Mouse (Mus musculus) heart, adult 2 months (tissue): ENCODE results near the gene Erh. TPM values are rescaled to one million over a fixed set of nuclear protein-coding genes. Genes with fewer than 3 reads are reported as not detected.

Experiments used
- DNase-seq, 2 experiments: peaks; one replicate each; pipeline ENCODE4 v3.0.0; 2021
- H3K27ac ChIP-seq: fragments of 200-600 bp; 2 replicates; pipeline ENCODE4 v1.8.1; 2022
- H3K27me3 ChIP-seq: fragments of 200-500 bp; 2 replicates; pipeline ENCODE4 v1.6.1; 2012; ENCODE audit warnings: mild to moderate bottlenecking, low read length, inconsistent platforms, mixed read lengths; ENCODE audit not compliant: control insufficient read depth, insufficient read depth
- H3K36me3 ChIP-seq: fragments of 200-500 bp; 2 replicates; pipeline ENCODE4 v1.6.1; 2012; ENCODE audit warnings: low read length, inconsistent platforms; ENCODE audit not compliant: control insufficient read depth, insufficient read depth
- H3K4me1 ChIP-seq: fragments of 200-500 bp; 2 replicates; pipeline ENCODE4 v1.6.1; 2011; ENCODE audit warnings: low read length; ENCODE audit not compliant: control insufficient read depth, insufficient read depth
- H3K4me3 ChIP-seq: fragments of 200-600 bp; 2 replicates; pipeline ENCODE4 v1.8.1; 2022
- H3K79me2 ChIP-seq: fragments of 200-500 bp; replicated peaks from 2 replicates; pipeline ENCODE4 v1.6.1; 2012; ENCODE audit warnings: mild to moderate bottlenecking, inconsistent platforms, low read length, moderate library complexity, mixed read lengths; ENCODE audit not compliant: control insufficient read depth, insufficient read depth
- H3K9ac ChIP-seq: fragments of 200-500 bp; 2 replicates; pipeline ENCODE4 v1.6.1; 2012; ENCODE audit warnings: low read depth, mild to moderate bottlenecking, control low read depth, inconsistent platforms, low read length, mixed read lengths
- CTCF ChIP-seq: fragments of 200-600 bp; IDR thresholded peaks from 2 replicates; pipeline ENCODE4 v1.8.1; 2022; ENCODE audit warnings: antibody characterized with exemption, mild to moderate bottlenecking, moderate library complexity
- EP300 ChIP-seq: fragments of 200-500 bp; IDR thresholded peaks from 2 replicates; pipeline ENCODE4 v1.6.1; 2011; ENCODE audit warnings: low read depth, low read length, control low read depth; ENCODE audit not compliant: insufficient read depth
- POLR2A ChIP-seq: fragments of 200-500 bp; IDR thresholded peaks from 2 replicates; pipeline ENCODE4 v1.6.1; 2011; ENCODE audit warnings: mild to moderate bottlenecking, low read depth, low read length, control low read depth; ENCODE audit not compliant: insufficient read depth
- WGBS: fragments of 180-500 bp; shearing (Covaris S2); methylation state at CpG from one replicate; pipeline ENCODE4 v1.1.7; 2018; 5-methylcytosine and 5-hydroxymethylcytosine counted together
- intact Hi-C: fragments of 180-260 bp; cut with DNase I; formaldehyde crosslinking; loops from one replicate; pipeline ENCODE4 v1.15.1; 2025
- polyA plus RNA-seq: library from polyadenylated mRNA; depleted of rRNA; stranded (reverse); fragments of >200 nt; gene quantifications from 2 replicates; pipeline ENCODE4 v1.2.3, GENCODE M21; 2012
- total RNA-seq, 2 experiments: library from RNA; stranded (reverse); gene quantifications; 2 replicates each; pipeline ENCODE4 v1.2.3; 2021

Erh gene
- total and polyA plus RNA-seq, 3 experiments, result 17.9 to 23.8 (median 22.4) TPM

- Histone ChIP-seq H3K9ac (no peak overlapping the region), H3K27ac (no peak overlapping the region), H3K4me3 (no peak overlapping the region), H3K4me1 (peaks cover 1% of the 10 kb centered on the region; the same call in 1 of the 2 replicates), H3K79me2 (no peaks in the 10 kb centered on the region), H3K36me3 (no peaks in the 10 kb centered on the region), H3K27me3 (no peaks in the 10 kb centered on the region)
- intact Hi-C loops, result loop anchor here (5.0 kb wide), 1 partner anchor 110 kb away; no protein-coding TSS in a partner anchor
- TF ChIP-seq POLR2A, result no peak
- no peak for TF ChIP-seq EP300
- 72% methylated on average over 9 of the region's 9 CpGs for WGBS
- no peak for DNase-seq
These were observed 31.9 kb downstream of the Erh start for GRCm38 (mm10) chr12:80612113-80612791.

GRCm38 (mm10) chr12:80609928-80610327, 34.2 kb downstream of the Erh start:
- intact Hi-C loops, result loop anchor here (5.0 kb wide), 1 partner anchor 108 kb away; no protein-coding TSS in a partner anchor
- Histone ChIP-seq H3K9ac (no peak overlapping the region), H3K4me1 (peaks cover 1% of the 10 kb centered on the region; the same call in 1 of the 2 replicates), H3K4me3 (no peak overlapping the region), H3K36me3 (no peaks in the 10 kb centered on the region), H3K27ac (peak overlapping the region; percentile 78), H3K79me2 (no peaks in the 10 kb centered on the region), H3K27me3 (no peaks in the 10 kb centered on the region)
- WGBS, result 30% methylated on average over 3 of the region's 3 CpGs
- DNase-seq, result peak; percentile 33 to 52
- TF ChIP-seq EP300, result 0 out of 2 replicates have a peak, but pooled peaks have one; percentile 38
- 0 out of 2 replicates have a peak, but pooled peaks have one; percentile 15 for TF ChIP-seq POLR2A
- TF ChIP-seq CTCF, result no peak

DNA sequence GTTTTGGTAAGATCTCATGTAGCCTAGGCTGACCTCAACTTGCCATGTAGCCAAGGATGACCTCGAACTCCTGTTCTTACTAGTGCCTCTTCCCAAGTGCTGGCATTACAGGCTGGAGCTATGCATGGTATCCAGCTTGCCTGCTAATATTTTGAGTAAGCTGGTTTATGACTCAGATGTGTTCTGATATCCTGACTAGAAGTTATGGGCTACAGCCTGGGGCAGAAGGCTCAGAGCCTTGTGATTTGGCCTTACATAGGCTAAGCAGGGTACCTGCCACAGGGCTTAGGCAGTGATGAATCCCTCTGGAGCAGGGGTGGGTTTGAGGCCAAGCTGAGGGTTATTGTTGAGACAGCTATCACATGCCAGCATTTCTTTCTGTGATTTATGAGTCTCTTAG, 35.6 kb downstream of the Erh start:
- no peaks in the 10 kb centered on the region for H3K79me2 ChIP-seq
- WGBS, result 65% methylated on average over 1 of the region's 1 CpGs
- H3K36me3 ChIP-seq, result no peaks in the 10 kb centered on the region
- no peaks in the 10 kb centered on the region for H3K27me3 ChIP-seq
- H3K27ac ChIP-seq, result no peak overlapping the region
- intact Hi-C loops, result no loop called here
- no peak overlapping the region for H3K9ac ChIP-seq
- peaks cover 4% of the 10 kb centered on the region for H3K4me1 ChIP-seq
- no peak for TF ChIP-seq POLR2A
- TF ChIP-seq CTCF, result no peak
- no peak for TF ChIP-seq EP300
- H3K4me3 ChIP-seq, result no peak overlapping the region
- DNase-seq, result no peak

GRCm38 (mm10) chr12:80604218-80604617, 39.9 kb downstream of the Erh start:
- H3K4me3 ChIP-seq, result no peak overlapping the region
- H3K27ac ChIP-seq, result no peak overlapping the region
- intact Hi-C loops, result no loop called here
- WGBS, result 89% methylated on average over 2 of the region's 2 CpGs
- H3K36me3 ChIP-seq, result no peaks in the 10 kb centered on the region
- no peaks in the 10 kb centered on the region for H3K79me2 ChIP-seq
- no peak for TF ChIP-seq POLR2A
- TF ChIP-seq EP300, result no peak
- TF ChIP-seq CTCF, result no peak
- DNase-seq, result no peak
- H3K27me3 ChIP-seq, result no peaks in the 10 kb centered on the region
- no peak overlapping the region for H3K9ac ChIP-seq
- peaks cover 3% of the 10 kb centered on the region for H3K4me1 ChIP-seq

DNA sequence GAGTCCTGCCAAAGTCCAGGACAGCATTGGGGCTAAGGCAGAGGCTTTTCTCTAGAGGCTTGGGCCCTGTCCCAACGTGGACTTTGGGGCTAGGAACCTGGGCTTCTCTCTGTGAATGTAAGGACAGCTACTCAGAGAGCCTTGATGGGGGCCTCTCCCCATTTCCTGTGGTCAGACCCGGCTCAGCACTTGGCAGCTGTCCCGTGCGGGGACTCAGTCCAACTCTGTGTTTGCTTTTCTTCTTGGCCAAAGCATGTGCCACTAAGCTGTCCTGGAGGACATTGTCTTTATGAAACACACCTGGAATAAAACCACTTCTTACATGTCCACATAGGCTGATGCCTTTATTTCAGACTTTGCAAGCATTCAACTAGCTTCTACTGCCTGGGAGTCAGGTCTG, 40.6 kb downstream of the Erh start:
- H3K36me3 ChIP-seq, result no peaks in the 10 kb centered on the region
- peak; percentile 54 to 56 for DNase-seq
- no peaks in the 10 kb centered on the region for H3K79me2 ChIP-seq
- 5% methylated on average over 4 of the region's 4 CpGs for WGBS
- H3K27ac ChIP-seq, result no peak overlapping the region
- H3K4me1 ChIP-seq, result peaks cover 5% of the 10 kb centered on the region
- intact Hi-C loops, result no loop called here
- H3K4me3 ChIP-seq, result no peak overlapping the region
- no peak for TF ChIP-seq POLR2A
- TF ChIP-seq CTCF, result no peak
- TF ChIP-seq EP300, result no peak
- no peak overlapping the region for H3K9ac ChIP-seq
- no peaks in the 10 kb centered on the region for H3K27me3 ChIP-seq

DNA sequence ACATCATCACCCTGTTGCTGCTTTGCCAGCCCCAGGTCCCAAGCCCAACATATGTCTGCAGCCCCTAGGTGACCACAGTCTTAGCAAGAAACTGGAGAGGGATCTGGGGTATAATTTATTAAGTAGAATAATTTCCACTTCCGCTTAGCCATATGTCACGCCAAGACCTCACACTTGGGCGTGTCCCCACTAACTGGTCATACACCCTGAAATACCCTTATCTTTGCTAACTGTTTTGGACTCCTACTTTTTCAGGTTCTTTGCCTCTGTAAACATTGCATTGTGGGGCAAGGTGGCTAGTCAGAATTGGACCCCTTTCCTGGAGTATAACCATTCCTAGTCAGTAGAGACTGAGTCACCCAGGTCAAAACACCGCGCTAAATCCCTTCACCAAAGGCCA, 41.7 kb downstream of the Erh start:
- Histone ChIP-seq H3K79me2 (no peaks in the 10 kb centered on the region), H3K4me1 (peaks cover 7% of the 10 kb centered on the region), H3K9ac (no peak overlapping the region), H3K4me3 (no peak overlapping the region), H3K27ac (no peak overlapping the region), H3K36me3 (no peaks in the 10 kb centered on the region), H3K27me3 (no peaks in the 10 kb centered on the region)
- DNase-seq, result no peak
- WGBS, result 95% methylated on average over 5 of the region's 5 CpGs
- TF ChIP-seq POLR2A, result no peak
- TF ChIP-seq EP300, result no peak
- TF ChIP-seq CTCF, result no peak
- intact Hi-C loops, result no loop called here
